Mouse (Mus musculus) cerebellum, adult 11-12 months (tissue): Measurements from ENCODE around the gene Kpna4.
A peak's percentile ranks its signal among the peaks of the same experiment; 100 is the strongest.

Experiments used
- DNase-seq: peaks from one replicate; pipeline ENCODE4 v3.0.0; 2022

Gene Kpna4

GRCm38 (mm10) chr3:69126509-69127345 is at the start of gene Kpna4:
Gene Kpna4, minus strand, starts transcription at chr3:69127113.
- DNase-seq = peak; percentile 94

- DNase-seq = peak; percentile 17
These were observed 48.3 kb upstream of the Kpna4 start for GRCm38 (mm10) chr3:69175229-69175628.

- DNase-seq = peak; percentile 56
These were observed 44.2 kb upstream of the Kpna4 start for GRCm38 (mm10) chr3:69171123-69171522.

GRCm38 (mm10) chr3:69169796-69170195 is 42.9 kb upstream of the Kpna4 start:
- DNase-seq = no peak

GRCm38 (mm10) chr3:69168724-69169123 is 41.8 kb upstream of the Kpna4 start:
- no peak for DNase-seq

- no peak for DNase-seq
These were observed 36.1 kb upstream of the Kpna4 start for GRCm38 (mm10) chr3:69163057-69163456.

GRCm38 (mm10) chr3:69160429-69160828 is 33.5 kb upstream of the Kpna4 start:
- DNase-seq = no peak

GRCm38 (mm10) chr3:69159501-69159900 is 32.6 kb upstream of the Kpna4 start:
- DNase-seq = no peak

GRCm38 (mm10) chr3:69157886-69158285 is 31.0 kb upstream of the Kpna4 start:
- DNase-seq = no peak

- DNase-seq = no peak
These were observed 29.6 kb upstream of the Kpna4 start for GRCm38 (mm10) chr3:69156484-69156883.

- DNase-seq = no peak
These were observed 27.8 kb upstream of the Kpna4 start for GRCm38 (mm10) chr3:69154691-69155090.

GRCm38 (mm10) chr3:69150921-69151320 is 24.0 kb upstream of the Kpna4 start:
- no peak for DNase-seq

- no peak for DNase-seq
These were observed 15.6 kb upstream of the Kpna4 start for GRCm38 (mm10) chr3:69142372-69142994.

- no peak for DNase-seq
These were observed 13.9 kb upstream of the Kpna4 start for GRCm38 (mm10) chr3:69140851-69141250.

GRCm38 (mm10) chr3:69136059-69136458 is 9.1 kb upstream of the Kpna4 start:
- DNase-seq = no peak

GRCm38 (mm10) chr3:69130973-69131372 is 4.1 kb upstream of the Kpna4 start:
- no peak for DNase-seq

GRCm38 (mm10) chr3:69127693-69128092 is 780 bp upstream of the Kpna4 start:
- DNase-seq = peak; percentile 13

- DNase-seq = no peak
These were observed 399 bp upstream of the Kpna4 start for GRCm38 (mm10) chr3:69127346-69127678.

- peak; percentile 32 for DNase-seq
These were observed 913 bp downstream of the Kpna4 start for GRCm38 (mm10) chr3:69125891-69126508.

- no peak for DNase-seq
These were observed 1.5 kb downstream of the Kpna4 start for GRCm38 (mm10) chr3:69125461-69125860.

- DNase-seq = peak; percentile 19
These were observed 8.1 kb downstream of the Kpna4 start for GRCm38 (mm10) chr3:69118827-69119226.

GRCm38 (mm10) chr3:69114760-69115159 is 12.2 kb downstream of the Kpna4 start:
- no peak for DNase-seq

- no peak for DNase-seq
These were observed 13.0 kb downstream of the Kpna4 start for GRCm38 (mm10) chr3:69113956-69114355.

- DNase-seq = no peak
These were observed 17.8 kb downstream of the Kpna4 start for GRCm38 (mm10) chr3:69109079-69109478.
